Mouse (Mus musculus) heart, postnatal 14 days (tissue): ENCODE results near the gene Aff3. TPM values are rescaled to one million over a fixed set of nuclear protein-coding genes. Genes with fewer than 3 reads are reported as not detected.

Experiments used
- DNase-seq, 2 experiments: peaks; one replicate each; pipeline ENCODE4 v3.0.0; 2021 to 2022
- intact Hi-C: fragments of 180-260 bp; cut with DNase I; formaldehyde crosslinking; loops from one replicate; pipeline ENCODE4 v1.15.1; 2025
- total RNA-seq, 2 experiments: library from RNA; stranded (reverse); gene quantifications; 2 replicates each; pipeline ENCODE4 v1.2.3; 2021

Aff3 gene
- total RNA-seq, 2 experiments from 2014 or later, result 4.4 to 5.8 TPM

DNA sequence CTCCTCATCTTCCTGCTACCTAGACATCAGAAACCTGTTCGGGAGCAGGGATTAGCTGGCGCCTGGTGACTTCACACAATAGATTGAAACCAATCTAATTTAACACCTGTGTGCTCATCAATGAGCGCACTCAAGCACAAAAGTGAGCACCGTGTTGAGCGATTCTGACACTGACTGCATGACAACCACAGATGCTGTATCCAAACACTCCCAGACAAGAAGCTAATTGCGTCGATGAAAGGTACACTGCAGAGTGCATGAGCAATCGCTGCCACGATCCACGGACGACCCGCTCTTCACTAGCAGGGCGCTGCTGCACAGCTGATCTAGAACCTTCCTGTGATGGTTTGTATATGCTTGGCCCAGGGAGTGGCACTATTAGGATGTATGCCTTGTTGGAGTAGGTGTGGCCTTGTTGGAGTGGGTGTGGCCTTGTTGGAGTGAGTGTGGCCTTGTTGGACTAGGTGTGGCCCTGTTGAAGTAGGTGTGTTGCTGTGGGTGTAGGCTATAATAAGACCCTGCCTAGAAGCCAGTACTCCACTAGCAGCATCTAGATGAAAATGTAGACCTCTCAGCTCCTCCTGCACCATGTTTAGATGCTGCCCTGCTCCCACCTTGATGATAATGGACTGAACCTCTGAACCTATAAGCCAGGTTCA, 161.2 kb downstream of the Aff3 start:
- intact Hi-C loops, result no loop called here
- DNase-seq, result no peak

DNA sequence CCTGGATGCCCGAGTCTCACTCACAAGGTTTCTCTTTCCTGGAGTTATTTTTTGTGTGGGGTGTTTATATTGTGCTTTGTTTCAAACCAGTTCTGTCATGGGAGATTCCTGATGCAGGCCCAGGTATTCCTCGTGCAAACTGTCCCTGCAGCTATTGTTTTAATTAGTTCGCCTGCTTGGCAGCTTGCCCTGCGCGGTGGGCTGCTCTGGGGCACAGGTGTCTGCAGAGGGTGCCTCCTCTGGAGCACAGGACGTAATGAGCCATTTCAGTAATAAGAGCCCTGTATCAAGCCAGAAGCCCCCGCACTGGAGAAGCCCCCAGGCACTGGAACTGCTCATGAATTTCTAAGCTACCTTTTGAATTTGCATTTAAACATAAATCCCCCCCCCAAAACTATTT, 162.0 kb downstream of the Aff3 start:
- intact Hi-C loops, result no loop called here
- no peak for DNase-seq

DNA sequence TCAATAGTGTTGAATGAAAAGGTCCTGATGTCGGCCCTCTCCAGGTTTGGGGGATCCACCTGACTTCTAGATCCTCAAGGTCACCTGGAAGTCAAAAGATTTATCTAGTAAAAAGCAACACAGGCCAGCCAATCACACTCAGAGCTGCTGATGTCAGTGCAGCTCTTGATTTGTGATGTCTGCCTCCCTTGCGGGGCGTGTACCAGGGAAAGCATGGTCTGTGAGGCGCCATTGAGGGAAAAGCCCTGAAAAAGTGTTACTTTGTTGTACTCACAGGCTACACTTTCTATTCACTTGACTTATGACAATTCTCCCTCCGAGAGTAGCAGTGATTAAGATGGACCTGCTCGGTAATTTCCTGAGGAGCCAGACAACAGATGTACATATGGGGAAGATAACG, 163.5 kb downstream of the Aff3 start:
- intact Hi-C loops, result no loop called here
- no peak for DNase-seq

DNA sequence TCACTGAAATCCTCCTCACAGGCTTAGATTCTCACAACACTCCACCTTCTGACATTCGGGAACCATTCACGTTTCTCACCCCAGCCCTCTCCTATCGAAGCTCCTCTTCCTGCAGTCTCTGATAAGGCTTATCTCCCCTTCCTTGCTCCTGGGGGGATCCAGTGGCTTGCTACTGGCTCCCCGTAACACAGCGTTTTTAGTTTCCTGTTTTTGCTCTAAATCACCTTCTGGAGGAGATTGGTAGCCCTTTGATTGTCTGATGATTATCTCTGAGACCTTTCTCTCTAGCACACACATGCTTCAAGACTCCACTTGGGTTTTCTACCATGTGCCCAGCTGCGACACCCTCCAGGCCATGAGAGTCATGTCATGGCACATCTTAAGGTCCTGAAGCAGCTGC, 165.3 kb downstream of the Aff3 start:
- DNase-seq, result no peak
- intact Hi-C loops, result no loop called here

- no peak for DNase-seq
- intact Hi-C loops, result no loop called here
Observed at GRCm38 (mm10) chr1:38497576-38497975, 167.2 kb downstream of the Aff3 start.

GRCm38 (mm10) chr1:38496886-38497528, 167.7 kb downstream of the Aff3 start:
- intact Hi-C loops, result no loop called here

GRCm38 (mm10) chr1:38495284-38495683, 169.5 kb downstream of the Aff3 start:
- intact Hi-C loops, result no loop called here
- no peak for DNase-seq

More at GRCm38 (mm10) chr1:38496886-38497528, 167.7 kb downstream of the Aff3 start:
- no peak for DNase-seq

DNA sequence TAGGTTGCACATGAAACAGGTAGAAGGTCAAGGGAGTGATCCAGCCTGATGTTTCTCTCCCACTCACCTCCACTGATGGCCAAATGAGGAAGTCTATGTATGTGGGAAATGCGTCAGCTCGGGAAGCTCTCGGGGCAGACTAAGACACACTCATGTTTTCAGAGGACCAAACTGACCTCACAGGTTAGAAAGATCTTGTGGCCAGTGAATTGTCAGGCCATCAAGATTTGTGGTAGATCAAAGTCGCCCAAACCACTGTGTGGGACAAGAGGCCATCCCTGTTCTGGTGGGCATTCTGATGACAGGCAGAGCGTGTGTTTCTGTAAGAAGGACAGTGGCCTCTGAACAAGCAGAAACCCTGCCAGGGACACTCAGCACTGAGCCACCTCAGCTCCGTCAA, 175.0 kb downstream of the Aff3 start:
- no peak for DNase-seq

GRCm38 (mm10) chr1:38488667-38489210, 176.0 kb downstream of the Aff3 start:
- intact Hi-C loops, result no loop called here
- no peak for DNase-seq

More for the DNA sequence above, 175.0 kb downstream of the Aff3 start:
- intact Hi-C loops, result no loop called here

GRCm38 (mm10) chr1:38487884-38488283, 176.9 kb downstream of the Aff3 start:
- intact Hi-C loops, result no loop called here
- DNase-seq, result no peak

DNA sequence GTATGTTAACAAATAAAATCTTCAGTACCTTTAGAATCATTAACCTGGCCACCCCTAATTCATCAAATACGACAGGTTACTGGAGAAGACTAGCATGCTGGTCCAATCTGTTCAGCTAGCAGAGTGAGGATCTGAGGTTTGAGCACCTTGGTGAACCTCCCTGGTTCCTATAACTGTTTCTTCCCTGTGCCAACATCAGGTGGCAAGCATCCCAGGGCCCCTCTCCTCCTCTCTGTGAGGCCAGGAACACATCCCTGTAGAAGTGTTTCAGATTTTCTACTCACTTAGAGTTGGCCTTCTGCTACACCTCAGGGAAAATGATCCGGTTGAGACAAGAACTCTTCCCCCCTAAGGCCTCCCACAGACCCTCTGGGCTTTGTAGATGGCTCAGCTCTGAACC, 181.6 kb downstream of the Aff3 start:
- no peak for DNase-seq
- intact Hi-C loops, result no loop called here

GRCm38 (mm10) chr1:38478246-38478743, 186.5 kb downstream of the Aff3 start:
- no peak for DNase-seq
- intact Hi-C loops, result no loop called here

- DNase-seq, result no peak
Observed at GRCm38 (mm10) chr1:38470817-38471216, 193.9 kb downstream of the Aff3 start.

DNA sequence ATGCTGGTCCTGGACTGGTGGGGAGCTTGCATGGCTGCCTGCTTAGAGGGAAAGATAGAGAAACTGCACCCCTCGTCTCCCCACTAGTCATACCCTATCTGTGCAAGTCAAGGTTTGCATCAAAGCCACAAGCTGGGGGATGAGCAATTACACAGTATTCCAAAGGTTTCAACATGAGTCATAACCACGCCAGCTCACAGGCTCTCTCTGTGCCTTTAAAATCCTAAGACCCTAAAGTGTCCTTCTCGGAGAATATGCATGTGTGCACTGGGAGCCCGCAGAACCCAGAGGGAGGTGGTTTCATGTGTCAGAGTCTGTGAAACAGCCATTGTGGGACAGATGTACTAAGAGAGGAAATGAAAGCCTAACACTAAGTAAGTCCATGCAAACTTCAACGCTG, 194.6 kb downstream of the Aff3 start:
- no peak for DNase-seq
- intact Hi-C loops, result no loop called here

More at GRCm38 (mm10) chr1:38470817-38471216, 193.9 kb downstream of the Aff3 start:
- intact Hi-C loops, result no loop called here

DNA sequence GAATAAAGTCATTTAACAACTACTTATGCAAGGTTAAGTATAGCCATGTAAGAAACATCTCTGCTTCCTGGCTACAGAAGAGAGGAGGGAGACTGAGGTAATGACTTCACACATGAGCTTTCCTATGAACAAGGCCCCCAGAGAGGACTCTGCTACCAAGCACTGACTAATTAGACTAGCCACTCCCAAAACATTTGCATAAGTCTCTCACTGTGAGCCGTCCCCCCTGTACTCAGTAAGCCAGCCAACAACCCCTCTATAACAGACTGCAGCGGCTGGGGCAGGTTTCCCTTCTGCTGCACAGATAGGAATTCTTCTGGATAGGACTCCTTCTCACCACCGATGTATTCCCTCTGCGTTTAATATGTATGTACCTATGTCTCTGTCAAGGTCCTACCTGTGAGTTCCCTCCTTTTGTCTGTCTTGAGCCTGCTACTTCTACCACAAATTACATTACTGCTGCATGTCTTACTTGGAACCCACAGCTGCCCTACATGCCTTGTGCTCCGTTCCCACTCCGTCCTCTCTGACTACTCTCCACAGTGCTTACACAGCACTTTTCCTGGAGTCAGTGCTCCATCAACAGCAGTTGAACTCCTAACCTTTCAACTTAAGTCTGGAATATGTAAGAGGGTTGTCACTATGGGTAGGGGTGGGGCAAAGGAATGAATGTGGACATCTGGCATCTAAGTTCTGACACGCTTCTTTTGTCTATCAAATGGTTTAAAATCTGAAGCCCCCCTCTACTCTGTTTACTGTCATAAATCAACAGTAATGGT, 197.3 kb downstream of the Aff3 start:
- intact Hi-C loops, result no loop called here
- DNase-seq, result no peak

- intact Hi-C loops, result no loop called here
- no peak for DNase-seq
Observed at GRCm38 (mm10) chr1:38456719-38457269, 208.0 kb downstream of the Aff3 start.

DNA sequence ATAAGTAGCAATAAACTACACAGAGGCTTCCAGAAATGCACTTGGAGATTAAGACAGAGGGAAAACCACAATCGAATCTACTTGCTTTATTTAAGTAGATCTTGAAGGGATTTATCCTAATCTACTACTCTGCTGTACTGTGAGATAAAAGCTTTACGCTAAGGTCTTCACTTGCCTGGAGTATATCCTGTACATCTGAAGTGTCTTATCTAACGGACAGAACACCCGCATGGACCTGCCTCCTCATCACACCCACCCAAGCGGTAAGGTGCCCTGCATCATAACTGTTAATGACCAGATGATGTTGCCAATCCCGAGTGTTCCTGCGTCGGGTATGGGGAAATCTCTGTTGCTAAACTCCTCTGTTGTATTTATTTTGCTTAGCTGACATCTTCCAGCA, 209.8 kb downstream of the Aff3 start:
- intact Hi-C loops, result no loop called here
- no peak for DNase-seq

DNA sequence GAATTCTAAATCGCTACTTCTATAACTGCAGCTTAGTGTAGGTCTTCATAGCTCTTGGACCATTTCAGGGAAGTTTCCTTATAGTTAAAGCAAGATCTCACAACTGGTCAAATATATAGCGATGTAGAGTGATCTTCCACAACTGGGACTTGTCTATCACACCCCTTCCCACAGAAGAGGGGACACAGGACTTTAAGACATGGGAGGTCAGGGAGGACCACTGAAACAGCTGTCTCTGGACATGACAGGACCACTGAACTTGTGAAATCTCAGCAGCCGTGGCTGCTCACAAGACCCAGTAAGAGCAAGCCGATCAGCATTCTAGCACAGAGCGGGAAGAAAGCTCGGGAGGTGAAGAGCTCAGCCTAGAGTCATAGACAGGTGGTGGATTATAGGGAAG, 213.4 kb downstream of the Aff3 start:
- no peak for DNase-seq
- intact Hi-C loops, result no loop called here

- peak; percentile 43 to 60 for DNase-seq
- intact Hi-C loops, result no loop called here
Observed at GRCm38 (mm10) chr1:38450677-38451076, 214.1 kb downstream of the Aff3 start.

DNA sequence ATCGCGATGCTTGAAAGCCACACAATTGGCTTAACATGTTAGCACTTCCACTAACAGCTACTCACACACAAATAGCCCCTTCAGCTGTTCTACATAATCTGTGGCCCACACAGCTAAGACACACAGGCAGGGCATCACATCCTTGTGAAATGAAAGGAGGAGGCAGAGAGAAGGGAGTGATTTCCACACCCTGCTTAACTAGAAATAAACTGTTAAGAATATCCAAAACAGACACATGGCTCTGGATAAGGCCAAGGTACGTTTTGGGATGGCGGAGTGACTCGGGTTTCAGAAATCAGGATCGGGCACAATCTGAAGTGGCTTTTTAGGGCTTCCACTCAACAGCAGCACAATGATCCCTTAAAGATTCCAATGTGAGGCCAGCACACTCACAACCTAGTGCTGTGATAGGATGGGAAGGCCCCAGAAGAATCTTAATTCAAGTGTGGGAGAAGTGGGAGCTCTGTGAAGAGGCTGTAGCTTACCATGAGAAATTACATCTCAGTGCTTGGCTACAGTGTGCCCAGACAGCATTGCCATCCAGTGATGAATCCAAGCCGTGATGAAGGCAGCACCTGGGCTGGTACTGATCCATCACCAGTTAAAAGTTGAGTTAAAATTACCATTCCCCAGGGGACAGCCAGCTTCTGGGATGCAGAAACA, 214.8 kb downstream of the Aff3 start:
- no peak for DNase-seq
- intact Hi-C loops, result no loop called here
